Mouse (Mus musculus) embryonic fibroblast, embryonic 13.5 days (primary cell): Measurements from ENCODE around the gene Mad2l1bp.

Experiments
- CTCF ChIP-seq: IDR thresholded peaks from 2 replicates; pipeline ENCODE4 v1.5.1; 2011; ENCODE audit warnings: mild to moderate bottlenecking, control low read depth, low read length, moderate library complexity, borderline replicate concordance; ENCODE audit not compliant: insufficient read depth
- POLR2A ChIP-seq: IDR thresholded peaks from 2 replicates; pipeline ENCODE4 v1.6.1; 2011; ENCODE audit warnings: low read depth, mild to moderate bottlenecking, control low read depth, low read length, moderate library complexity

- TF ChIP-seq POLR2A = no peak; the same call in 1 of the 2 replicates
- no peak for TF ChIP-seq CTCF
Measured at GRCm38 (mm10) chr17:46160686-46161085, 7.3 kb upstream of the Mad2l1bp start, which contains the start of gene Gtpbp2.
